Mouse (Mus musculus) liver, embryonic 11.5 days (tissue): ENCODE measurements at regions not wholly inside any gene's neighbourhood (a gene's known extent, or its start where the extent isn't known, plus 50 kb on each side); places are given as distances from the start of the nearest gene placed in this dataset.

ENCODE experiments used
- ATAC-seq: fragments of 200-750 bp; cut with Nextera tagmentation; replicated peaks from 2 replicates; pipeline ENCODE4 v1.8.0; 2017; ENCODE audit warnings: moderate number of reproducible peaks, mild to moderate bottlenecking, moderate TSS enrichment, moderate library complexity; ENCODE audit not compliant: low FRiP score
- DNase-seq: peaks from one replicate; pipeline ENCODE4 v3.0.0-alpha.2; 2017; ENCODE audit warnings: low spot score
- H3K27ac ChIP-seq: fragments of 300-500 bp; sonication (generic); 2 replicates; pipeline ENCODE4 v1.5.1; 2014; ENCODE audit warnings: mild to moderate bottlenecking, low read depth, low read length, control low read depth
- H3K27me3 ChIP-seq: fragments of 300-500 bp; sonication (generic); replicated peaks from 2 replicates; pipeline ENCODE4 v1.6.1; 2014; ENCODE audit warnings: low read length, mixed read lengths; ENCODE audit not compliant: control insufficient read depth, insufficient read depth
- H3K36me3 ChIP-seq: fragments of 300-500 bp; sonication (generic); 2 replicates; pipeline ENCODE4 v1.6.1; 2014; ENCODE audit warnings: mild to moderate bottlenecking, low read length, moderate library complexity, mixed read lengths; ENCODE audit not compliant: control insufficient read depth, insufficient read depth
- H3K4me1 ChIP-seq: fragments of 300-500 bp; sonication (generic); replicated peaks from 2 replicates; pipeline ENCODE4 v1.6.1; 2014; ENCODE audit warnings: low read length, mixed read lengths; ENCODE audit not compliant: control insufficient read depth, insufficient read depth
- H3K4me2 ChIP-seq: fragments of 300-500 bp; sonication (generic); 2 replicates; pipeline ENCODE4 v1.6.1; 2014; ENCODE audit warnings: mild to moderate bottlenecking, control low read depth, moderate library complexity
- H3K4me3 ChIP-seq: fragments of 300-500 bp; sonication (generic); 2 replicates; pipeline ENCODE4 v1.5.1; 2014; ENCODE audit warnings: low read depth, low read length, control low read depth
- H3K9ac ChIP-seq: fragments of 300-500 bp; sonication (generic); 2 replicates; pipeline ENCODE4 v1.6.1; 2014; ENCODE audit warnings: low read depth, low read length, control low read depth
- H3K9me3 ChIP-seq: fragments of 300-500 bp; sonication (generic); 2 replicates; pipeline ENCODE4 v1.6.1; 2016; ENCODE audit warnings: low read length, inconsistent platforms, mixed read lengths; ENCODE audit not compliant: control insufficient read depth
- WGBS: fragments of 180-500 bp; shearing (Covaris S2); extraction: QIAGEN DNeasy Blood & Tissue Kit; methylation state at CpG from one replicate; pipeline ENCODE4 v1.1.7; 2014; 5-methylcytosine and 5-hydroxymethylcytosine counted together

GRCm38 (mm10) chr13:57365096-57365495, 469.3 kb upstream of the Trpc7 start:
- no peak overlapping the region for H3K27ac ChIP-seq
- H3K4me3 ChIP-seq, result no peak overlapping the region
- H3K36me3 ChIP-seq, result no peaks in the 10 kb centered on the region
- H3K9me3 ChIP-seq, result no peaks in the 10 kb centered on the region
- no peaks in the 10 kb centered on the region for H3K4me1 ChIP-seq
- no peak overlapping the region for H3K9ac ChIP-seq
- no peak overlapping the region for H3K4me2 ChIP-seq
- WGBS, result 84% methylated on average over 6 of the region's 6 CpGs
- H3K27me3 ChIP-seq, result no peaks in the 10 kb centered on the region
- DNase-seq (no peak), ATAC-seq (no peak)

GRCm38 (mm10) chr13:57364396-57364795, 468.6 kb upstream of the Trpc7 start:
- no peak for DNase-seq
- Histone ChIP-seq H3K9ac (no peak overlapping the region), H3K4me2 (no peak overlapping the region), H3K4me3 (no peak overlapping the region), H3K4me1 (no peaks in the 10 kb centered on the region), H3K36me3 (no peaks in the 10 kb centered on the region), H3K27ac (no peak overlapping the region), H3K27me3 (no peaks in the 10 kb centered on the region), H3K9me3 (no peaks in the 10 kb centered on the region)
- WGBS, result 88% methylated on average over 2 of the region's 2 CpGs
- ATAC-seq, result no peak

- Histone ChIP-seq H3K9me3 (no peaks in the 10 kb centered on the region), H3K27ac (no peak overlapping the region), H3K4me2 (no peak overlapping the region), H3K36me3 (no peaks in the 10 kb centered on the region), H3K9ac (no peak overlapping the region), H3K4me3 (no peak overlapping the region), H3K4me1 (no peaks in the 10 kb centered on the region), H3K27me3 (no peaks in the 10 kb centered on the region)
- 24% methylated on average over 6 of the region's 6 CpGs for WGBS
- ATAC-seq, result no peak
- no peak for DNase-seq
Measured at GRCm38 (mm10) chr13:57362563-57362962, 466.8 kb upstream of the Trpc7 start.

- DNase-seq, result no peak
- ATAC-seq, result no peak
- Histone ChIP-seq H3K4me1 (no peaks in the 10 kb centered on the region), H3K36me3 (no peaks in the 10 kb centered on the region), H3K27me3 (no peaks in the 10 kb centered on the region), H3K9ac (no peak overlapping the region), H3K4me3 (no peak overlapping the region), H3K9me3 (no peaks in the 10 kb centered on the region), H3K4me2 (no peak overlapping the region), H3K27ac (no peak overlapping the region)
- WGBS, result 66% methylated on average over 7 of the region's 7 CpGs
Measured at GRCm38 (mm10) chr13:57361286-57361685, 465.5 kb upstream of the Trpc7 start.

GRCm38 (mm10) chr13:57354606-57355005, 458.8 kb upstream of the Trpc7 start:
- H3K9me3 ChIP-seq, result no peaks in the 10 kb centered on the region
- H3K4me2 ChIP-seq, result no peak overlapping the region
- no peak overlapping the region for H3K4me3 ChIP-seq
- 79% methylated on average over 7 of the region's 7 CpGs for WGBS
- DNase-seq, result no peak
- no peaks in the 10 kb centered on the region for H3K27me3 ChIP-seq
- no peaks in the 10 kb centered on the region for H3K36me3 ChIP-seq
- no peaks in the 10 kb centered on the region for H3K4me1 ChIP-seq
- no peak overlapping the region for H3K9ac ChIP-seq
- no peak for ATAC-seq
- H3K27ac ChIP-seq, result no peak overlapping the region

GRCm38 (mm10) chr13:57353976-57354375, 458.2 kb upstream of the Trpc7 start:
- Histone ChIP-seq H3K9me3 (no peaks in the 10 kb centered on the region), H3K4me1 (no peaks in the 10 kb centered on the region), H3K9ac (no peak overlapping the region), H3K36me3 (no peaks in the 10 kb centered on the region), H3K27ac (no peak overlapping the region), H3K27me3 (no peaks in the 10 kb centered on the region), H3K4me3 (no peak overlapping the region), H3K4me2 (no peak overlapping the region)
- ATAC-seq (no peak), DNase-seq (no peak)
- WGBS, result 43% methylated on average over 3 of the region's 3 CpGs

GRCm38 (mm10) chr13:57350828-57351227, 455.0 kb upstream of the Trpc7 start:
- 90% methylated on average over 2 of the region's 2 CpGs for WGBS
- DNase-seq, result no peak
- Histone ChIP-seq H3K4me1 (no peaks in the 10 kb centered on the region), H3K9ac (no peak overlapping the region), H3K4me3 (no peak overlapping the region), H3K4me2 (no peak overlapping the region), H3K27ac (no peak overlapping the region), H3K27me3 (no peaks in the 10 kb centered on the region), H3K9me3 (no peaks in the 10 kb centered on the region), H3K36me3 (no peaks in the 10 kb centered on the region)
- ATAC-seq, result no peak

GRCm38 (mm10) chr13:57338676-57339075, 442.9 kb upstream of the Trpc7 start:
- Histone ChIP-seq H3K4me3 (no peak overlapping the region), H3K27me3 (no peaks in the 10 kb centered on the region), H3K9ac (no peak overlapping the region), H3K4me2 (no peak overlapping the region), H3K9me3 (no peaks in the 10 kb centered on the region), H3K4me1 (no peaks in the 10 kb centered on the region), H3K27ac (no peak overlapping the region), H3K36me3 (no peaks in the 10 kb centered on the region)
- WGBS, result 62% methylated on average over 6 of the region's 6 CpGs
- DNase-seq (no peak), ATAC-seq (no peak)

- H3K36me3 ChIP-seq, result no peaks in the 10 kb centered on the region
- 90% methylated on average over 8 of the region's 8 CpGs for WGBS
Measured at GRCm38 (mm10) chr13:57336596-57336995, 440.8 kb upstream of the Trpc7 start.

More at GRCm38 (mm10) chr13:57336596-57336995, 440.8 kb upstream of the Trpc7 start:
- Histone ChIP-seq H3K4me3 (no peak overlapping the region), H3K9ac (no peak overlapping the region), H3K4me1 (no peaks in the 10 kb centered on the region), H3K27ac (no peak overlapping the region), H3K27me3 (no peaks in the 10 kb centered on the region), H3K9me3 (no peaks in the 10 kb centered on the region), H3K4me2 (no peak overlapping the region)
- no peak for DNase-seq
- ATAC-seq, result no peak
